Mouse (Mus musculus) liver, postnatal 0 days (tissue): Measurements from ENCODE around the gene Casd1. TPM values are rescaled to one million over a fixed set of nuclear protein-coding genes. Genes with fewer than 3 reads are reported as not detected.

Experiments used
- ATAC-seq: fragments of 200-750 bp; cut with Nextera tagmentation; 2 replicates; pipeline ENCODE4 v1.8.0; 2017; ENCODE audit warnings: mild to moderate bottlenecking, moderate library complexity
- DNase-seq: peaks from one replicate; pipeline ENCODE4 v3.0.0-alpha.2; 2016
- H3K27ac ChIP-seq: fragments of 300-500 bp; sonication (generic); 2 replicates; pipeline ENCODE4 v1.5.1; 2014; ENCODE audit warnings: antibody characterized with exemption, moderate library complexity, mild to moderate bottlenecking, low read depth
- H3K27me3 ChIP-seq: fragments of 300-500 bp; sonication (generic); 2 replicates; pipeline ENCODE4 v1.6.1; 2014; ENCODE audit warnings: low read length, control low read depth, mixed read lengths; ENCODE audit not compliant: insufficient read depth
- H3K36me3 ChIP-seq: fragments of 300-500 bp; sonication (generic); replicated peaks from 2 replicates; pipeline ENCODE4 v1.6.1; 2014; ENCODE audit warnings: mild to moderate bottlenecking, control low read depth, low read length, moderate library complexity, mixed read lengths; ENCODE audit not compliant: insufficient read depth
- H3K4me1 ChIP-seq: fragments of 300-500 bp; sonication (generic); 2 replicates; pipeline ENCODE4 v1.6.1; 2014; ENCODE audit warnings: antibody characterized with exemption, mild to moderate bottlenecking, control low read depth; ENCODE audit not compliant: insufficient read depth
- H3K4me2 ChIP-seq: fragments of 300-500 bp; sonication (generic); 2 replicates; pipeline ENCODE4 v1.6.1; 2014; ENCODE audit warnings: low read depth, mild to moderate bottlenecking, low read length, moderate library complexity, mixed read lengths
- H3K4me3 ChIP-seq: fragments of 300-500 bp; sonication (generic); 2 replicates; pipeline ENCODE4 v1.5.1; 2014; ENCODE audit warnings: low read depth, low read length
- H3K9ac ChIP-seq: fragments of 300-500 bp; sonication (generic); replicated peaks from 2 replicates; pipeline ENCODE4 v1.6.1; 2014; ENCODE audit warnings: mild to moderate bottlenecking, moderate library complexity
- H3K9me3 ChIP-seq: fragments of 300-500 bp; sonication (generic); 2 replicates; pipeline ENCODE4 v1.6.1; 2016; ENCODE audit warnings: mild to moderate bottlenecking, control low read depth, low read length, mixed read lengths
- CTCF ChIP-seq: sonication (generic); IDR thresholded peaks from 2 replicates; pipeline ENCODE4 v1.5.1; 2016; ENCODE audit warnings: antibody characterized with exemption, low read depth
- EP300 ChIP-seq: IDR thresholded peaks from 2 replicates; pipeline ENCODE4 v1.6.1; 2016; ENCODE audit warnings: antibody characterized with exemption, low read depth, mild to moderate bottlenecking
- WGBS: fragments of 180-500 bp; shearing (Covaris S2); extraction: QIAGEN DNeasy Blood & Tissue Kit; methylation state at CpG from one replicate; pipeline ENCODE4 v1.1.7; 2014; ENCODE audit not compliant: insufficient replicate concordance; 5-methylcytosine and 5-hydroxymethylcytosine counted together
- polyA plus RNA-seq: library from polyadenylated mRNA; unstranded; fragments of >200 nt; fragmentation: Nextera tagmentation; extraction: Ambion mirVana; gene quantifications from 2 replicates; pipeline ENCODE4 v1.2.1, GENCODE M21; 2015

Gene Casd1
- polyA plus RNA-seq, 1 experiment from 2014 or later: 8.0 TPM

DNA sequence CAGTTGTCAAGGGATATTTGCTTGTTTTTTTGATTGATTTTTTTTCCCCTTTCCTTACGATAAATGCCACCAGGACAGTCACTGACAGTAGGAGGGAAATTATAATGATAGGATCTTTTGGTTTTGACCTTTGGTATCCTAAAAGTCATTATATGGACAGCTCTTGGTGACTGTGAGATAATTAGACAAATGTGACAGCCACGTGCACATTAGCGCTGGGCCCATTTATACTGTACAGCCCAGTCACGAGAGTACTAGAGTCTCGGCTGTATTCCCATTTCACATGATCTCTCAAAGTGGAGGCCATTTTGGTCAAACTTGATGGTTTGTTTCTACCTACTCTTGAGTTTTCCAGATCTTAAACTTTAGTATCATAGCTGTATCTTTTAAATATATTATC is 1.4 kb downstream of the Casd1 start:
- TF ChIP-seq CTCF (no peak), EP300 (no peak)
- Histone ChIP-seq H3K27me3 (no peaks in the 10 kb centered on the region), H3K4me1 (peaks cover 10% of the 10 kb centered on the region), H3K9me3 (no peaks in the 10 kb centered on the region), H3K4me3 (peak overlapping the region; percentile 81), H3K36me3 (no peaks in the 10 kb centered on the region), H3K27ac (peak overlapping the region; percentile 97; the same call in 1 of the 2 replicates), H3K9ac (no peak overlapping the region; the same call in 1 of the 2 replicates), H3K4me2 (peak overlapping the region; percentile 92)
- no peak for DNase-seq
- 53% methylated on average over 5 of the region's 5 CpGs for WGBS
- ATAC-seq: no peak

DNA sequence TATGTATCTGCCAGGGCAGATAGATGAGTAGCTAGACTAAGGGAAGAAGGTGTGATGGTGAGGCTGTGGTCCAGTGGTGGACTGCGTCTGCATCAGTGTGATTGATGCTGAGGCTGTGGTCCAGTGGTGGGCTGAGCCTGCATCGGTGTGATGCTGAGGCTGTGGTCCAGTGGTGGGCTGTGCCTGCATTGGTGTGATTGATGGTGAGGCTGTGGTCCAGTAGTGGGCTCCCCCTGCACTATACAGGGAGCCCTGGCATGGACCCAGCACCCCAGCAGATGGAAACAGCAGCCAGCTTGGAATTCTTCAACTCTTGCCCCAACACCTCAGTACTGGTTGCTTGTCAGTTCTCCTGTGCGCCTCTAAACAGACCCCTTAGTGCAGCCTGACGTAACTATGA is 5.8 kb downstream of the Casd1 start:
- WGBS: 76% methylated on average over 4 of the region's 4 CpGs
- Histone ChIP-seq H3K9me3 (no peaks in the 10 kb centered on the region), H3K27ac (no peak overlapping the region), H3K4me2 (no peak overlapping the region), H3K4me3 (no peak overlapping the region), H3K9ac (no peak overlapping the region), H3K27me3 (no peaks in the 10 kb centered on the region), H3K36me3 (peaks cover 6% of the 10 kb centered on the region; the same call in 1 of the 2 replicates), H3K4me1 (peaks cover 4% of the 10 kb centered on the region; the same call in 1 of the 2 replicates)
- no peak for TF ChIP-seq EP300
- no peak for TF ChIP-seq CTCF
- DNase-seq: no peak
- no peak for ATAC-seq

GRCm38 (mm10) chr6:4610216-4610896 is 9.7 kb downstream of the Casd1 start:
- no peak overlapping the region for H3K4me2 ChIP-seq
- DNase-seq (no peak), ATAC-seq (no peak)
- no peaks in the 10 kb centered on the region for H3K4me1 ChIP-seq
- 50% methylated on average over 4 of the region's 4 CpGs for WGBS
- no peak overlapping the region for H3K9ac ChIP-seq
- peaks cover 6% of the 10 kb centered on the region for H3K36me3 ChIP-seq
- TF ChIP-seq EP300 (0 out of 2 replicates have a peak, but pooled peaks have one; percentile 25), CTCF (no peak)
- no peak overlapping the region for H3K27ac ChIP-seq
- no peaks in the 10 kb centered on the region for H3K9me3 ChIP-seq
- H3K4me3 ChIP-seq: no peak overlapping the region
- no peaks in the 10 kb centered on the region for H3K27me3 ChIP-seq

- Histone ChIP-seq H3K27me3 (no peaks in the 10 kb centered on the region), H3K4me1 (no peaks in the 10 kb centered on the region), H3K27ac (no peak overlapping the region), H3K4me2 (no peak overlapping the region), H3K36me3 (peaks cover 6% of the 10 kb centered on the region), H3K9me3 (no peaks in the 10 kb centered on the region), H3K9ac (no peak overlapping the region), H3K4me3 (no peak overlapping the region)
- WGBS: 71% methylated on average over 4 of the region's 4 CpGs
- ATAC-seq (no peak), DNase-seq (no peak)
- TF ChIP-seq EP300 (peak; percentile 44; the same call in 1 of the 2 replicates), CTCF (no peak)
Measured at GRCm38 (mm10) chr6:4611853-4612252, 11.2 kb downstream of the Casd1 start.

GRCm38 (mm10) chr6:4612431-4612830 is 11.8 kb downstream of the Casd1 start:
- WGBS: 76% methylated on average over 7 of the region's 7 CpGs
- ATAC-seq (no peak), DNase-seq (no peak)
- Histone ChIP-seq H3K4me1 (no peaks in the 10 kb centered on the region), H3K36me3 (peaks cover 6% of the 10 kb centered on the region), H3K9me3 (no peaks in the 10 kb centered on the region), H3K27me3 (no peaks in the 10 kb centered on the region), H3K4me2 (no peak overlapping the region), H3K4me3 (no peak overlapping the region), H3K27ac (no peak overlapping the region), H3K9ac (no peak overlapping the region)
- TF ChIP-seq EP300 (no peak), CTCF (no peak)

- no peak overlapping the region for H3K27ac ChIP-seq
- ATAC-seq: no peak
- no peaks in the 10 kb centered on the region for H3K9me3 ChIP-seq
- H3K27me3 ChIP-seq: no peaks in the 10 kb centered on the region
- no peak overlapping the region for H3K9ac ChIP-seq
- H3K36me3 ChIP-seq: peaks cover 17% of the 10 kb centered on the region
- no peaks in the 10 kb centered on the region for H3K4me1 ChIP-seq
- H3K4me3 ChIP-seq: no peak overlapping the region
- no peak overlapping the region for H3K4me2 ChIP-seq
- DNase-seq: no peak
- WGBS: 47% methylated on average over 10 of the region's 10 CpGs
- TF ChIP-seq CTCF: no peak
- no peak for TF ChIP-seq EP300
Measured at GRCm38 (mm10) chr6:4617911-4618310, 17.3 kb downstream of the Casd1 start.
